Mouse (Mus musculus): ENCODE results near the gene Guca2b. TPM values are rescaled to one million over a fixed set of nuclear protein-coding genes. Genes with fewer than 3 reads are reported as not detected.

Guca2b gene
- total and polyA plus RNA-seq, 3 experiments = 1.1 to 2.3 TPM; not detected in 1

DNA sequence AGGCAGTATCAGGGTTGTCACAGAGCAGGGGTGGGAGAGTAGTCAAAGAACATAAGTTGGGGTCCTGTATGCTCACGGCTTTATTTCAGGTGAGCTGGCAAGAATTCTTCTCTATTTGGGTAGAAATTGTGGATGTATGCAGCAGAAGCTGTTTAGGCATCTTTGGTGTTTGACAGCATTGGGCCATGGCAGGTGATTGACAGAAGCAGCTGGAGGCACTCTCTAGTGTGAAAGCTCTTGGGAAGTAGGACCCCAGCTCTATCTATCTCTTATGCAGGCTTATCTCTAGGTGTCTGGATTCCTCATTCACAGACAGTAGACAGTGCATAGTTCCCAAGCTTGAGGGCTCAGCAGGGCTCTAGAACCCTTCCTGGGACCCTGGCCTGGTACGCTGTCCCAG, 27.0 kb upstream of the Guca2b start:
- Histone ChIP-seq H3K27me3 (replicated peaks) (no peaks in the 10 kb centered on the region), H3K9ac (ENCODE audit: insufficient read depth, low read depth) (no peak overlapping the region), H3K79me2 (replicated peaks; ENCODE audit: control insufficient read depth, extremely low read depth, insufficient read depth, poor library complexity, severe bottlenecking) (no peaks in the 10 kb centered on the region), H3K9me3 (replicated peaks; ENCODE audit: low read length) (no peaks in the 10 kb centered on the region), H3K4me2 (ENCODE audit: insufficient read depth, low read depth, poor library complexity, severe bottlenecking) (no peak overlapping the region), H3K36me3 (replicated peaks in 1 of 2; ENCODE audit: control insufficient read depth in 1 of 2, insufficient read depth in 1 of 2, low read length in 1 of 2) (no peaks in the 10 kb centered on the region), H3K4me3 (replicated peaks in 1 of 3; ENCODE audit: low read depth in 2 of 3, low read length in 2 of 3, poor library complexity in 1 of 3) (no peak overlapping the region), H3K27ac (ENCODE audit: insufficient read depth, low read depth) (no peak overlapping the region), H3K4me1 (ENCODE audit: control insufficient read depth in 1 of 2, insufficient read depth in 2 of 2) (peaks cover 5 to 31% of the 10 kb centered on the region in 2 experiments; a peak in 3 of 4 replicates)
- TF ChIP-seq ZKSCAN1 (IDR thresholded peaks at IDR 0.05; ENCODE audit: borderline replicate concordance, low read depth, low read length) (no peak), TCF12 (IDR thresholded peaks at IDR 0.05; ENCODE audit: low read depth, low read length) (no peak), NRF1 (IDR thresholded peaks at IDR 0.05; ENCODE audit: low read depth, low read length) (no peak), RAD21 (IDR thresholded peaks at IDR 0.05; ENCODE audit: low read depth, low read length) (no peak), ZNF384 (IDR thresholded peaks at IDR 0.05; ENCODE audit: low read depth, low read length) (no peak), JUND (conservative IDR thresholded peaks at IDR 0.05; ENCODE audit: low read depth, low read length) (no peak), CHD2 (IDR thresholded peaks at IDR 0.05; ENCODE audit: low read length) (no peak), IRF4 (IDR thresholded peaks at IDR 0.05; ENCODE audit: low read depth, low read length) (no peak), RCOR1 (conservative IDR thresholded peaks at IDR 0.05; ENCODE audit: low read depth, low read length) (no peak), KAT2A (IDR thresholded peaks at IDR 0.05; ENCODE audit: insufficient replicate concordance, low read length) (no peak), E2F4 (IDR thresholded peaks at IDR 0.05; ENCODE audit: insufficient replicate concordance, low read depth, low read length) (no peak), MEF2A (IDR thresholded peaks at IDR 0.05; ENCODE audit: borderline replicate concordance, low read depth, low read length) (no peak)
- in situ Hi-C loops (cut with MboI; ENCODE audit: low pct_ligation_motif_present, low pct_unique_long_range_greater_than_20kb, low sequenced_read_pairs) (no loop called here), dilution Hi-C loops (cut with MboI; ENCODE audit: extremely low pct_ligation_motif_present, extremely low pct_unique_long_range_greater_than_20kb, low sequenced_read_pairs) (no loop called here)
- DNase-seq (ENCODE audit: extremely low read depth) = no peak

DNA sequence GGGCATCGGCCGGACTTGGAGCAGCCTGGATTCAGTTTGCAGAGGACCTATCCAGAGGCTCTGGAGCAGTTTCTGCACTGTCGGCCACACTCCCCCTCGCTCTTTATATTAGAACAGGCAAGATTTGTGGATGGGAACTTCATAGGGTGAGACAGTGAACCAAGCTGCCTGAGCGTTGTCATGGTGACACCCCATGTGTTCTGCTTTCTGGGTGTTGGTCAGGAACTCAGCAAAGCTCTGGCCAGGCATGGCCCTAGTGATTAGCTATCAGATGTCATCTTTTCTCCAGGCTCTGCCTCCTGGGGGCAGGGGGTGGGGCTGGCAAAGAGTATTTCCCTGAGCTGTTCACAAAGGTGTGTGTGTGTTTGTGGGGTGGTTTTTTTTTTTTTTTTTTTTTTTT, 23.8 kb upstream of the Guca2b start:
- peaks cover 2% of the 10 kb centered on the region for H3K9me3 ChIP-seq (replicated peaks; ENCODE audit: low read length)
- TF ChIP-seq USF2 (conservative IDR thresholded peaks at IDR 0.05; ENCODE audit: low read depth, low read length) (no peak), CHD2 (IDR thresholded peaks at IDR 0.05; ENCODE audit: low read length) (no peak), RAD21 (IDR thresholded peaks at IDR 0.05; ENCODE audit: low read depth, low read length) (no peak), UBTF (IDR thresholded peaks at IDR 0.05; ENCODE audit: low read depth, low read length) (no peak), IRF4 (IDR thresholded peaks at IDR 0.05; ENCODE audit: low read depth, low read length) (no peak), MAFK (IDR thresholded peaks at IDR 0.05; ENCODE audit: insufficient replicate concordance, low read length) (no peak), EP300 (IDR thresholded peaks at IDR 0.05; ENCODE audit: low read length) (no peak)
- H3K4me3 ChIP-seq (replicated peaks in 1 of 3; ENCODE audit: low read depth in 2 of 3, low read length in 2 of 3, poor library complexity in 1 of 3) = no peak overlapping the region
- no peak for DNase-seq (ENCODE audit: extremely low read depth)
- no peak overlapping the region for H3K27ac ChIP-seq (ENCODE audit: insufficient read depth, low read depth)
- no peak overlapping the region for H3K4me2 ChIP-seq (ENCODE audit: insufficient read depth, low read depth, poor library complexity, severe bottlenecking)
- peaks cover 0 to 24% of the 10 kb centered on the region in 2 experiments; a peak in 2 of 4 replicates for H3K4me1 ChIP-seq (ENCODE audit: control insufficient read depth in 1 of 2, insufficient read depth in 2 of 2)
- H3K36me3 ChIP-seq (replicated peaks in 1 of 2; ENCODE audit: control insufficient read depth in 1 of 2, insufficient read depth in 1 of 2, low read length in 1 of 2) = no peaks in the 10 kb centered on the region
- H3K27me3 ChIP-seq (replicated peaks) = no peaks in the 10 kb centered on the region
- no peaks in the 10 kb centered on the region for H3K79me2 ChIP-seq (replicated peaks; ENCODE audit: control insufficient read depth, extremely low read depth, insufficient read depth, poor library complexity, severe bottlenecking)
- dilution Hi-C loops (cut with MboI; ENCODE audit: extremely low pct_ligation_motif_present, extremely low pct_unique_long_range_greater_than_20kb, low sequenced_read_pairs) = no loop called here
- H3K9ac ChIP-seq (ENCODE audit: insufficient read depth, low read depth) = no peak overlapping the region
- in situ Hi-C loops (cut with MboI; ENCODE audit: low pct_ligation_motif_present, low pct_unique_long_range_greater_than_20kb, low sequenced_read_pairs) = no loop called here

Data from CH12.LX (cell line).